Mouse (Mus musculus) liver, adult 2 months (tissue): ENCODE results near the gene Hist1h4d. TPM values are rescaled to one million over a fixed set of nuclear protein-coding genes. Genes with fewer than 3 reads are reported as not detected.
"Not testable (repeated sequence)": the region's sequence is repeated elsewhere in the genome, so short reads cannot be mapped to it uniquely, and the experiment has no call there.

Source experiments
- DNase-seq: peaks from one replicate; pipeline ENCODE4 v3.0.0-alpha.2; 2011; ENCODE audit warnings: low read depth, low spot score; ENCODE audit errors: extremely low read depth
- H3K27ac ChIP-seq: fragments of 200-500 bp; replicated peaks from 2 replicates; pipeline ENCODE4 v1.5.1; 2012; ENCODE audit warnings: low read depth, mild to moderate bottlenecking, control low read depth, inconsistent platforms, low read length; ENCODE audit not compliant: insufficient read depth
- H3K27me3 ChIP-seq: fragments of 200-500 bp; 2 replicates; pipeline ENCODE4 v1.6.1; 2012; ENCODE audit warnings: mild to moderate bottlenecking, moderate library complexity, low read length, inconsistent platforms; ENCODE audit not compliant: control insufficient read depth, insufficient read depth
- H3K36me3 ChIP-seq: fragments of 200-500 bp; 2 replicates; pipeline ENCODE4 v1.6.1; 2012; ENCODE audit warnings: low read length, inconsistent platforms; ENCODE audit not compliant: control insufficient read depth, insufficient read depth
- H3K4me1 ChIP-seq: fragments of 200-500 bp; 2 replicates; pipeline ENCODE4 v1.6.1; 2011; ENCODE audit warnings: low read length; ENCODE audit not compliant: control insufficient read depth, insufficient read depth
- H3K4me3 ChIP-seq: fragments of 200-500 bp; 2 replicates; pipeline ENCODE4 v1.5.1; 2011; ENCODE audit warnings: low read depth, mild to moderate bottlenecking, control low read depth, low read length, moderate library complexity; ENCODE audit not compliant: insufficient read depth
- H3K79me2 ChIP-seq: fragments of 200-500 bp; 2 replicates; pipeline ENCODE4 v1.6.1; 2012; ENCODE audit warnings: inconsistent platforms, mild to moderate bottlenecking, low read length, moderate library complexity; ENCODE audit not compliant: control insufficient read depth, insufficient read depth
- H3K9ac ChIP-seq: fragments of 200-500 bp; 2 replicates; pipeline ENCODE4 v1.6.1; 2012; ENCODE audit warnings: low read depth, mild to moderate bottlenecking, control low read depth, inconsistent platforms, low read length
- CTCF ChIP-seq: fragments of 200-500 bp; IDR thresholded peaks from 2 replicates; pipeline ENCODE4 v1.5.1; 2011; ENCODE audit warnings: low read depth, low read length, control low read depth
- POLR2A ChIP-seq: fragments of 200-500 bp; IDR thresholded peaks from 2 replicates; pipeline ENCODE4 v1.6.1; 2011; ENCODE audit warnings: low read length, control low read depth; ENCODE audit not compliant: insufficient read depth; ENCODE audit errors: extremely low read depth
- WGBS: fragments of 180-500 bp; shearing (Covaris S2); methylation state at CpG from one replicate; pipeline ENCODE4 v1.1.7; 2018; 5-methylcytosine and 5-hydroxymethylcytosine counted together
- polyA plus RNA-seq: library from polyadenylated mRNA; depleted of rRNA; stranded (reverse); fragments of >200 nt; gene quantifications from 2 replicates; pipeline ENCODE4 v1.2.3, GENCODE M21; 2012
- total RNA-seq: library from RNA; depleted of rRNA; stranded (reverse); fragments of >200 nt; gene quantifications from 2 replicates; pipeline ENCODE4 v1.2.3, GENCODE M21; 2014

The Hist1h4d gene
- total and polyA plus RNA-seq, 2 experiments, result 2.1 to 162 TPM

DNA sequence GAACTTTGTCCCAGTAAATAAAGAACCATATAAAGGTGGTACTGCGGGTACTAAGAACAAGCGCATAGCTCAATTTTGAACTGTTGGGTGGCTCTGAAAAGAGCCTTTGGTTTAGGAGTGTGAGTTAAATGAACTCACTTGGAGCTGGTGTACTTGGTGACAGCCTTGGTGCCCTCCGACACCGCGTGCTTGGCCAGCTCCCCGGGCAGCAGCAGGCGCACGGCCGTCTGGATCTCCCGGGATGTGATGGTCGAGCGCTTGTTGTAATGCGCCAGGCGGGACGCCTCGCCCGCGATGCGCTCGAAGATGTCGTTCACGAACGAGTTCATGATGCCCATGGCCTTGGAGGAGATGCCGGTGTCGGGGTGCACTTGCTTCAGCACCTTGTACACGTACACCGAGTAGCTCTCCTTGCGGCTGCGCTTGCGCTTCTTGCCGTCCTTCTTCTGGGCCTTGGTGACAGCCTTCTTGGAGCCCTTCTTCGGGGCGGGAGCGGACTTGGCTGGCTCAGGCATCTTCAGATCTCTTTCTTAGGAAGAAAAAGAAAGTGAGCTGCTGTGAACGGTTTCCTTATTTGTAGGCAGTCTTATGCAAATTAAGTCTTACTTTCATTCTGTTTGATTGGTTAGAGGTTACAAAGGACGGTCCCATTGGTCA, 4.2 kb downstream of the Hist1h4d start:
- H3K4me3 ChIP-seq, result peak overlapping the region; percentile 72
- peak; percentile 61 for TF ChIP-seq POLR2A
- H3K9ac ChIP-seq, result peak overlapping the region; percentile 74
- peak; percentile 95 for DNase-seq
- H3K79me2 ChIP-seq, H3K27me3 ChIP-seq, H3K36me3 ChIP-seq: not testable (repeated sequence)
- WGBS, result under 1% methylated on average over 33 of the region's 36 CpGs
- H3K4me1 ChIP-seq, result peaks cover 11% of the 10 kb centered on the region; the same call in 1 of the 2 replicates
- peak overlapping the region; percentile 68 for H3K27ac ChIP-seq

DNA sequence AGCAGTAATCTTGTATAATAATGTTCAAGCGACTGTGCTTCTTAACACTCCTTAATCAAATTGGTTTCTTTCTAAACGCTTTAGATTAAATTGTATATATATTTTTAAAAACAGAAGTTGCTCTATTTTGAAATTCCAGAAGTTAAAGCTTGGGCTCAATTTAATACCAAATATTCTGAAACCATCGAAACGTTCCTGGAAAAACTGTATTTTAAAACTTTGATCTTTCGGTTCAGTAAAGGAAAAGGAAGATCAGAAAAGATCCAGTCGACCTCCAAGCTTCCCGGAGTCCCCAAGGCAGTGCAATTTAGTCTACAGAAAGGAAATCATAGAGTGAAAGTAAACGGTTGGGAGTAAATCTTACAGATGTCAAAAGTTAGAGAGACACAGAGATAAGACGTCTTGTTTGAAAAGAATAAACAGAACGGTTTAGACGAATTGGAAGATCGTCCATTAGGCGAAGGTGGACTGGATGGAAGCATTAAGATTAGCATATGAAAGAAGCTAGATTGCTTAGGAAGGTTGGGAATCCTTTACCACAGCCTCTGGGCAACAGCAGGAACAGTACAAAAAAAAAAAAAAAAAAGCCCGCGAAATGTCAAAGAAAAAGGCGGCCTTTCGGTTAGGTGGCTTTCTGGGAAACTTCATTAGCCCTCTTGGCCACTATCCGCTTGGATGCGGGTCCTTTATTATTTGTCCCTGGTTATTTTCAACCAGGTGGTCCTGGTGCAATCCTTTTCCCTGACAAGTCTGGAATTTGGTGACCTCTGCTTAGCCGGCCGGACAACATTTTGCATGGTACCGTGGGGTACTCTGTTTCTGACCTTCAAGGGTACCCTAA, 4.9 kb downstream of the Hist1h4d start:
- H3K36me3 ChIP-seq, result no peaks in the 10 kb centered on the region
- no peaks in the 10 kb centered on the region for H3K79me2 ChIP-seq
- peak overlapping the region; percentile 35 for H3K27ac ChIP-seq
- peaks cover 11% of the 10 kb centered on the region; the same call in 1 of the 2 replicates for H3K4me1 ChIP-seq
- DNase-seq, result no peak
- peak overlapping the region; percentile 54; the same call in 1 of the 2 replicates for H3K9ac ChIP-seq
- TF ChIP-seq POLR2A (no peak), CTCF (no peak)
- peak overlapping the region; percentile 72 for H3K4me3 ChIP-seq
- WGBS, result 2% methylated on average over 22 of the region's 22 CpGs
- H3K27me3 ChIP-seq, result no peaks in the 10 kb centered on the region

DNA sequence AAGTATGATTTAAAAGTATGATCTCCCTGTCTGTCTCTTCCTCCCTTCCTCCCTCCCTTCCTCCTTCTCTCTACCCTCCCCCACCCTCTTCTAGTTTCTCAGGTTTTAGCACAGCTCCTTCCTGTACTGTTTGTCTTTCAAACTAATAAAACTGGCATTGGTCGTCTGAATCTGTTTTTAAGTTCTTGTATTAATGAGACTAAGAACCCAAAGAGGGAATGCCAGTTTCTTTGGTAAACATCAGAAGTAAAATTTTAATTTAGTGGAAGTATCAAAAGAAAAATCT, 5.5 kb downstream of the Hist1h4d start:
- peaks cover 11% of the 10 kb centered on the region; the same call in 1 of the 2 replicates for H3K4me1 ChIP-seq
- no peak for DNase-seq
- H3K36me3 ChIP-seq, result no peaks in the 10 kb centered on the region
- H3K79me2 ChIP-seq, result no peaks in the 10 kb centered on the region
- H3K27ac ChIP-seq, result peak overlapping the region; percentile 35; the same call in 1 of the 2 replicates
- H3K27me3 ChIP-seq, result no peaks in the 10 kb centered on the region
- WGBS, result 23% methylated on average over 1 of the region's 1 CpGs
- no peak overlapping the region; the same call in 1 of the 2 replicates for H3K9ac ChIP-seq
- peak overlapping the region; percentile 72; the same call in 1 of the 2 replicates for H3K4me3 ChIP-seq
- no peak for TF ChIP-seq POLR2A
- TF ChIP-seq CTCF, result no peak

DNA sequence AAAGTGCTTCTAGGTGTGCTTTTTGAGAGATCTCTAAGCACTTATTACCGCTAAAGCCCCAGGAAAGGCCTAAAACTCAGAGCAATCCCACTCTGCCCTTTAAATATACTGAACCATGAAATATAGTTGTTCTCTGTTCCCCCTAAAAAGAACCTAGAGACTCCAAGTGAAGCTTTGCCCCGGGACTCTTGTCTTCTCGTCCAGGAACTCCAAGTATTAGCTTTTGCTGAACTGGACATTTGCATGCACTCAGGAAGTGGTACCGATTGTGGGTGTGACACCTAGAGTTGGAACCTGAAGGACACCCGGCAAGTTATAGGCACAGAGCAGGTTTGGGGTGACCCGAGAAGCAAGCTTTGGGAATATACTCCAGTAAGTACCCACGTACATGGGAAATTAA, 9.8 kb downstream of the Hist1h4d start:
- H3K36me3 ChIP-seq, result no peaks in the 10 kb centered on the region
- no peak overlapping the region for H3K4me3 ChIP-seq
- peaks cover 5% of the 10 kb centered on the region; the same call in 1 of the 2 replicates for H3K4me1 ChIP-seq
- no peak for TF ChIP-seq CTCF
- TF ChIP-seq POLR2A, result no peak
- no peak overlapping the region for H3K9ac ChIP-seq
- no peak overlapping the region for H3K27ac ChIP-seq
- WGBS, result 93% methylated on average over 7 of the region's 7 CpGs
- DNase-seq, result no peak
- no peaks in the 10 kb centered on the region for H3K27me3 ChIP-seq
- H3K79me2 ChIP-seq, result no peaks in the 10 kb centered on the region

DNA sequence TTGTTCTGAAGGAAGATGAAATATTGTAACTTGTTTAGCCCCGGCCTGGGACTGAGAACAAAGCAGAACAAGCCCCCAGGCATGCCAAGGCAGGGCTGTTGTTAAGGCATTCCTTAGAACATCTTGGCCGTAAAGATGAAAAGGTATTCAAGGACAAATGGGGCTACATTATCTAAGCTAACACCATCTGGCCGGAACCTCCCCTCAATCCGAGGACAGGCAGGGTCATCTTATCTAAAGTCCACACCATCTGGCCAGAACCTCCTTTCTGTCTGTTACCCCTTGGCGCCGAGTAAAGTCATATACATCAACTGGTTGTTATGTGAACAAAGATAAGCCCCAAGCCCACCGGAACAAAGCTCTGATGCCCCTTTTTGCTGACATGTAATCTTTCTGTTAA, 10.5 kb downstream of the Hist1h4d start:
- 85% methylated on average over 7 of the region's 7 CpGs for WGBS
- H3K4me1 ChIP-seq, H3K36me3 ChIP-seq: not testable (repeated sequence)

DNA sequence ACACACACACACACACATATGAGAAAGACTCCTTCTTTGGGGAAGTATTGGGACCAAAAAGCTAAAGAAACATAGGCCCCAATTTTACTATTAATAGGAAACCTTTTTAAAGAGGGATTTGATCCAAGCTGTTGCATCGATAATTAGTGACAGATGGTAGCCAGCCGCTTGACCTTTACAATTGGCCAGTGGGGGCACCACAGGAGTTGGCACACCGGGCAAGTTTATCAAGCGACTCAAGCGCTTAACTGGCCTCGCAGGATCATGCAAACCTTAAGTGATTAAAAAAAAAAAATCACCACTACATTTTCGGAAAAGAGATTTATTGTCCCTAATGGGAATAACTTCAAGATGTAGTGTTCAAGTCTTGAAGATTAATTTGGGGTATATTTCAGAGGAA, 11.2 kb downstream of the Hist1h4d start:
- H3K9ac ChIP-seq, result no peak overlapping the region
- no peak for TF ChIP-seq POLR2A
- no peak for TF ChIP-seq CTCF
- no peak overlapping the region for H3K4me3 ChIP-seq
- H3K79me2 ChIP-seq, result no peaks in the 10 kb centered on the region
- no peaks in the 10 kb centered on the region for H3K36me3 ChIP-seq
- no peaks in the 10 kb centered on the region for H3K27me3 ChIP-seq
- H3K27ac ChIP-seq, result no peak overlapping the region
- H3K4me1 ChIP-seq, result peaks cover 2% of the 10 kb centered on the region; the same call in 1 of the 2 replicates
- DNase-seq, result no peak
- WGBS, result 75% methylated on average over 7 of the region's 7 CpGs

More for the DNA sequence above, 10.5 kb downstream of the Hist1h4d start:
- H3K9ac ChIP-seq, H3K79me2 ChIP-seq, H3K27me3 ChIP-seq, DNase-seq, H3K27ac ChIP-seq, H3K4me3 ChIP-seq: not testable (repeated sequence)
